Comparison of ENCODE assay signal across 30 mouse cellular contexts in genomic region chr2:17882389-17882788, GRCm38 (mm10).
DNase-seq lines count a peak whose midpoint lies in the region; ATAC-seq lines count a peak whose summit lies in the region.
"Had no signal": no experiment of that assay in that cellular context is flagged by ENCODE, and none has a peak within 500 bp of the region (broad histone marks: within the 10 kb centered on the region; RNA-seq: fewer than 3 reads in every experiment).

No protein-coding gene starts in this region.

- H3K4me2 ChIP-seq in kidney, embryonic 14.5 days (replicated peaks; ENCODE audit: low read depth, low read length), result no peak overlapping the region
- H3K4me2 ChIP-seq: embryonic facial prominence, embryonic 15.5 days; heart, embryonic 12.5 days; hindbrain, embryonic 14.5 days; limb, embryonic 12.5 days; midbrain, embryonic 12.5 days; neural tube, embryonic 12.5 days had no signal

- 78% methylated on average over 12 of the region's 12 CpGs for WGBS in kidney, embryonic 14.5 days

- H3K4me3 ChIP-seq in kidney, embryonic 14.5 days (ENCODE audit: low read length), result no peak overlapping the region
- H3K4me3 ChIP-seq: embryonic facial prominence, embryonic 15.5 days; heart, embryonic 12.5 days; layer of hippocampus, adult 2 months; left cerebral cortex, adult 2 months; limb, embryonic 12.5 days; megakaryocyte, embryonic 14.5 days; midbrain, embryonic 12.5 days; myocyte; neural tube, embryonic 12.5 days had no signal

- no peaks in the 10 kb centered on the region for H3K9me3 ChIP-seq in kidney, embryonic 14.5 days (ENCODE audit: control insufficient read depth, low read length)
- H3K9me3 ChIP-seq: embryonic facial prominence, embryonic 15.5 days; heart, embryonic 12.5 days; limb, embryonic 12.5 days; megakaryocyte, embryonic 14.5 days; midbrain, embryonic 12.5 days; neural tube, embryonic 12.5 days had no signal

- H3K27me3 ChIP-seq in kidney, embryonic 14.5 days (ENCODE audit: control insufficient read depth, insufficient read depth, low read length), result no peaks in the 10 kb centered on the region
- H3K27me3 ChIP-seq: embryonic facial prominence, embryonic 15.5 days; heart, embryonic 12.5 days; limb, embryonic 12.5 days; megakaryocyte, embryonic 14.5 days; midbrain, embryonic 12.5 days; neural tube, embryonic 12.5 days had no signal

- peak; percentile 78 for DNase-seq in heart, adult 11 months
- no peak for DNase-seq in heart, adult 18-20 months
- no peak for DNase-seq in kidney, adult 9 months
- peak; percentile 44 for DNase-seq in Muller cell, postnatal 12 days (ENCODE audit: inconsistent ontology term)
- DNase-seq in MN1 (ENCODE audit: low spot score), result no peak
- no peak for DNase-seq in adrenal gland, adult 18-20 months (ENCODE audit: low spot score in 2 of 2)
- DNase-seq: adrenal gland, postnatal 25 days; B cell, adult 2 months; cerebellum, adult 18-20 months; gastrocnemius, postnatal 14 days; heart, postnatal 36 days; kidney, adult 11 months; kidney, postnatal 36 days; lung, postnatal 4 days; right cerebral cortex, adult 18-20 months; spleen, adult 18-20 months; thymus, postnatal 25 days had no signal

- peak; percentile 8; the same call in 1 of the 2 replicates for ATAC-seq in kidney, embryonic 14.5 days (ENCODE audit: low FRiP score, low TSS enrichment)
- ATAC-seq: inflammation-experienced regulatory T-cells, adult 6 months; lung, postnatal 0 days had no signal

- H3K4me1 ChIP-seq in kidney, embryonic 14.5 days (ENCODE audit: control insufficient read depth, insufficient read depth, low read length), result no peaks in the 10 kb centered on the region
- H3K4me1 ChIP-seq: limb, embryonic 12.5 days; megakaryocyte, embryonic 14.5 days had no signal

- no peaks in the 10 kb centered on the region for H3K36me3 ChIP-seq in kidney, embryonic 14.5 days (ENCODE audit: control insufficient read depth, insufficient read depth, low read length)
- H3K36me3 ChIP-seq: embryonic facial prominence, embryonic 15.5 days; heart, embryonic 12.5 days; limb, embryonic 12.5 days; midbrain, embryonic 12.5 days; neural tube, embryonic 12.5 days had no signal

- H3K9ac ChIP-seq in kidney, embryonic 14.5 days (ENCODE audit: low read depth, low read length), result no peak overlapping the region
- H3K9ac ChIP-seq: embryonic facial prominence, embryonic 15.5 days; heart, embryonic 12.5 days; hindbrain, embryonic 14.5 days; limb, embryonic 12.5 days; midbrain, embryonic 12.5 days; neural tube, embryonic 12.5 days had no signal

- no peak overlapping the region for H3K27ac ChIP-seq in kidney, embryonic 14.5 days (ENCODE audit: low read depth, low read length)
- H3K27ac ChIP-seq: embryonic facial prominence, embryonic 15.5 days; hindbrain, embryonic 14.5 days; layer of hippocampus, adult 2 months; left cerebral cortex, adult 2 months; limb, embryonic 12.5 days; midbrain, embryonic 12.5 days; neural tube, embryonic 12.5 days had no signal

Comparison
In these comparisons a context has a peak if more than half of its experiments do, and no peak if none do; other contexts are left out.
1. DNase-seq: peak in heart, adult 11 months (single experiment) and Muller cell, postnatal 12 days (single experiment); none in heart, adult 18-20 months (0 of 2), kidney, adult 9 months (single experiment), MN1 (single experiment) and adrenal gland, adult 18-20 months (0 of 2).